Mouse (Mus musculus) heart, postnatal 0 days (tissue): ENCODE data around the gene Gm10203. TPM values are rescaled to one million over a fixed set of nuclear protein-coding genes. Genes with fewer than 3 reads are reported as not detected.

Experiments
- ATAC-seq: fragments of 200-750 bp; cut with Nextera tagmentation; 2 replicates; pipeline ENCODE4 v1.8.0; 2017; ENCODE audit warnings: low read depth, moderate number of reproducible peaks, moderate library complexity; ENCODE audit not compliant: insufficient read depth
- DNase-seq: peaks from one replicate; pipeline ENCODE4 v3.0.0-alpha.2; 2016; ENCODE audit warnings: low spot score
- H3K27ac ChIP-seq: fragments of 300-500 bp; sonication (generic); 2 replicates; pipeline ENCODE4 v1.5.1; 2014; ENCODE audit warnings: low read depth, mild to moderate bottlenecking
- H3K27me3 ChIP-seq: fragments of 300-500 bp; sonication (generic); 2 replicates; pipeline ENCODE4 v1.6.1; 2014; ENCODE audit warnings: low read length, mixed read lengths; ENCODE audit not compliant: control insufficient read depth, insufficient read depth
- H3K36me3 ChIP-seq: fragments of 300-500 bp; sonication (generic); replicated peaks from 2 replicates; pipeline ENCODE4 v1.6.1; 2014; ENCODE audit warnings: low read length, mixed read lengths; ENCODE audit not compliant: control insufficient read depth, insufficient read depth
- H3K4me1 ChIP-seq: fragments of 300-500 bp; sonication (generic); 2 replicates; pipeline ENCODE4 v1.6.1; 2014; ENCODE audit warnings: antibody characterized with exemption; ENCODE audit not compliant: control insufficient read depth, insufficient read depth
- H3K4me2 ChIP-seq: fragments of 300-500 bp; sonication (generic); 2 replicates; pipeline ENCODE4 v1.6.1; 2014; ENCODE audit warnings: low read depth, mild to moderate bottlenecking, low read length, moderate library complexity
- H3K4me3 ChIP-seq: fragments of 300-500 bp; sonication (generic); 2 replicates; pipeline ENCODE4 v1.5.1; 2014; ENCODE audit warnings: low read depth, low read length
- H3K9ac ChIP-seq: fragments of 300-500 bp; sonication (generic); replicated peaks from 2 replicates; pipeline ENCODE4 v1.6.1; 2014; ENCODE audit warnings: low read depth, low read length, mixed read lengths
- H3K9me3 ChIP-seq: fragments of 300-500 bp; sonication (generic); replicated peaks from 2 replicates; pipeline ENCODE4 v1.6.1; 2016; ENCODE audit warnings: low read length; ENCODE audit not compliant: control insufficient read depth
- CTCF ChIP-seq: IDR thresholded peaks from 2 replicates; pipeline ENCODE4 v1.5.1; 2016; ENCODE audit warnings: antibody characterized with exemption, control low read depth, low read depth
- EP300 ChIP-seq: IDR thresholded peaks from 2 replicates; pipeline ENCODE4 v1.6.1; 2016; ENCODE audit warnings: antibody characterized with exemption, low read depth
- WGBS: fragments of 180-500 bp; shearing (Covaris S2); extraction: QIAGEN DNeasy Blood & Tissue Kit; methylation state at CpG from one replicate; pipeline ENCODE4 v1.1.7; 2014; 5-methylcytosine and 5-hydroxymethylcytosine counted together
- polyA plus RNA-seq: library from polyadenylated mRNA; unstranded; fragments of >200 nt; fragmentation: Nextera tagmentation; extraction: Ambion mirVana; gene quantifications from 2 replicates; pipeline ENCODE4 v1.2.1, GENCODE M21; 2015
- total RNA-seq: library from RNA; depleted of rRNA; stranded (reverse); fragments of >200 nt; gene quantifications from 2 replicates; pipeline ENCODE4 v1.2.3, GENCODE M21; 2014; ENCODE audit warnings: low replicate concordance

Gm10203 gene
- total and polyA plus RNA-seq, 2 experiments from 2014 or later, result not detected

DNA sequence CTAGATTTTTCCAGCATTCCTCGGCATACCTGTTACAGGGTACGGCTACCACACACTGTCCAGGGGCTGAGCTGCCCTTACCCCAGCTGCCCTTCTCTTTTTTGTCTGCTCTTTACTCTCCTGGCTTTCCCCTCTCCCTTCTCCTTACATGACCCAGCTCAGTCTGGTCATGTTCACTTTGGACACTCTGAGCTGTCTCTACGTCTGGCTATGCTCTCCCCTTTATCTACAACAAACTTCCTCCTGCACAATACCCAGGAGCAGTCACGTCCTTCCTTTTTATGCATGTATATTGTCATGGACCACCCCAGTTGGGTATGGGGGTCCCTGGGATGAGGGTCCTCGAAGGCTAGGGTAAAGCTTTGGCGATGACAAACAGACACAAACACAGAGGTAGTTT is 5.7 kb downstream of the Gm10203 start:
- no peak for TF ChIP-seq CTCF
- no peak for TF ChIP-seq EP300
- no peak overlapping the region for H3K4me2 ChIP-seq
- DNase-seq (no peak), ATAC-seq (no peak)
- H3K9ac ChIP-seq, result no peak overlapping the region
- 50% methylated on average over 6 of the region's 6 CpGs for WGBS
- no peak overlapping the region for H3K4me3 ChIP-seq
- no peaks in the 10 kb centered on the region for H3K27me3 ChIP-seq
- H3K27ac ChIP-seq, result no peak overlapping the region
- H3K36me3 ChIP-seq, result no peaks in the 10 kb centered on the region
- H3K4me1 ChIP-seq, result peaks cover 4% of the 10 kb centered on the region
- no peaks in the 10 kb centered on the region for H3K9me3 ChIP-seq

DNA sequence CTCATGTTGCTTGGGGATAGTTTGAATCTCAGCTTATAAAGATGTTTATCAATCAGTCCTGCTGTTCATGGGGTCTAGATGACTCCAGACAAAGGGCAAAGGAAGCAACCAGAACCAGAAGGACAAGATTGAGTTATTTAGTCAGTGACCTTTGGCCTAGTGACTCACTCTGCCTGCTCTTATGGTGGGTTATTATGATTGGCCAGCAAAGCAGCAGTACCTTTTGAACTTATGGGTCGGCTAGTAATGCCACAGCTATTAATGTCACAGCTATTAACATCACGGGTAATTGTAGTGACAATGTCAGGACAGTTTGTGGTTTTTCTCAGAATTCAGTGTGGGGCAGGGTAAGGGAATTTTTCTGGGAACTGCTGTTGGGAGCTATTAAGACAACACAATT is 8.0 kb downstream of the Gm10203 start:
- Histone ChIP-seq H3K9ac (no peak overlapping the region), H3K36me3 (no peaks in the 10 kb centered on the region), H3K27ac (no peak overlapping the region), H3K4me1 (peaks cover 4% of the 10 kb centered on the region), H3K4me2 (no peak overlapping the region), H3K27me3 (no peaks in the 10 kb centered on the region), H3K9me3 (no peaks in the 10 kb centered on the region), H3K4me3 (no peak overlapping the region)
- TF ChIP-seq CTCF (no peak), EP300 (no peak)
- DNase-seq (no peak), ATAC-seq (no peak)
- 53% methylated on average over 2 of the region's 2 CpGs for WGBS

DNA sequence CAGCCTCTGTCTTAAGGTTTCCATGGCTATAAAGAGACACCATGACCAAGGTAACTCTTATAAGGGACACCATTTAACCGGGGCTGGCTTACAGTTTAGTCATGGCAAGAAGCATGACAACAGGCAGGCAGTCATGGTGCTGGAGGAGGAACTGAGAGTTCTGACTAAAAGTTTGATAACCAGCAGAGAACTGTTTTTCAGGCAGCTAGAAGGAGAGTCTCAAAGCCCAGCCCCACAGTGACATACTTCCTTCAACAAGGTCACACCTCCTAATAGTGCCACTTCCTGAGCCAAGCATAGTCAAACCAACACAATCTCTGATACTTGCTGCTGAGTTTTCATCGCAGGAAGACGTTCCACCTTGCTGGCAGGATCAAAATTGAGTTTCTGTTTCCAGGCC is 9.0 kb downstream of the Gm10203 start:
- no peaks in the 10 kb centered on the region for H3K9me3 ChIP-seq
- H3K9ac ChIP-seq, result no peak overlapping the region
- 0 out of 2 replicates have a peak, but pooled peaks cover 1% of the 10 kb centered on the region for H3K36me3 ChIP-seq
- DNase-seq (no peak), ATAC-seq (no peak)
- no peak overlapping the region for H3K27ac ChIP-seq
- H3K27me3 ChIP-seq, result no peaks in the 10 kb centered on the region
- TF ChIP-seq EP300 (no peak), CTCF (no peak)
- H3K4me3 ChIP-seq, result no peak overlapping the region
- peaks cover 4% of the 10 kb centered on the region for H3K4me1 ChIP-seq
- H3K4me2 ChIP-seq, result no peak overlapping the region
- WGBS, result 79% methylated on average over 3 of the region's 3 CpGs

DNA sequence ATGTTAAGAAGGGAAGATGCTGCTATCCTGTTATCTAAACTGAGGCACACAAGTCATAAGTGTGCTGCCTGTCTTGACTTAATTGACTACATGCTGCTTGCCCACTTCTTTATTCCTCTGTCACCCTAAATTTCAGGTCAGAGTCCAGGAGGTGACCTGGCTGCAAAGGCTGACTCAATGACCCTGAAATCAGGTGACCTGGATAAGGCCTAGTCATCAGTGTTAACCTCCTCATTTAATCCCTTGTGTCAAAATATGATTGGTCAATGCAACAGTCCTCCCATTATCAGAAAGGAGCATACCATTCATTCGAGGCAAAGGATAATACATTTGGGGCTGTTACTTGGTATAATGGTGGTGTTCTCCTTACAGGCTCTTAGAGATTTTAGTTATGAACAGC is 9.5 kb downstream of the Gm10203 start, which contains the start of gene Etfbkmt:
TSS of gene Etfbkmt (plus strand) at position 379 of the 400 bp plus-strand sequence.
- ATAC-seq (no peak), DNase-seq (no peak)
- Histone ChIP-seq H3K9me3 (no peaks in the 10 kb centered on the region), H3K4me2 (no peak within 1 kb of the TSS), H3K9ac (no peak within 1 kb of the TSS), H3K36me3 (0 out of 2 replicates have a peak, but pooled peaks cover 6% of the 10 kb centered on the region), H3K4me1 (peaks cover under 1% of the 10 kb centered on the region), H3K4me3 (no peak within 1 kb of the TSS), H3K27me3 (no peaks in the 10 kb centered on the region), H3K27ac (no peak within 1 kb of the TSS)
- no peak for TF ChIP-seq CTCF
- TF ChIP-seq EP300, result no peak
- WGBS, result 60% methylated on average over 1 of the region's 1 CpGs

DNA sequence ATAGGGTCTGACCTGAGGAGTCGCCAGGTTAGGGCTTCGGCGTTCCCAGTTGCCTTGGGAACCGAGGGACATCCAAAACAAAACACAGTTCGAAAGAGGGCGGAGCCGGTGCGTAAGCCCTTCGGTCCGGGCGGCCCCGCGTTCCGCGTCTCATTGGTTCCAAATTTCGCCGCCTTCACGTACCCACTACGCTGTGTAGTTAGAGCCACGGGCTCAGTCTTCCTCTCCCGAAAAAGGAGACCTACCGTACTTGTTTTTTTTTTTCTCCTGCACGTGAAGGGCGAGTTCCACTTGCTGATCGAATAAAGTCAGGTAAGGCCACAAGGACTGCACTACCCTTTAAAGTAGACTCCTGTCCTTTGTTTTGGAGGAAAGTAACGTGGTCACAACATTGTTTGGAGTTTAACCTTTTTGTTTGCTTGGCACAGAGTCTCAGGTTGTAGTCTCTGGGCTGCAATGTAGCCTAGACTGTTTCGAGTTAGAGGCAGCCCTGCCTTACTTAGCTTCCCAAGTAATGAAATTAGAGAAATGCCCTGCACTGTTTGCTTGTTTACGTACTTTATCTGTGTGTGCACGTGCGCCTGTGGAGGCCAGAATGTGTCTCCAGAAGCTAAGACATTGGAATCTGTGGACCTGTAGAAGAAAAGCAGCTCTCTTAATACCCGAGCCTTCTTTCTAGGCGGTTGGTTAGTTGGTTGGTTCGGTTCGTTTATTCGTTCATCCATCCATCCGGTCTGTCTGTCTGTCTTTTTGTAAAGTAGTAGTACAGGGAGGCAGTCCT is 11.6 kb downstream of the Gm10203 start:
- H3K4me2 ChIP-seq, result peak overlapping the region; percentile 72
- no peaks in the 10 kb centered on the region for H3K27me3 ChIP-seq
- peak overlapping the region; percentile 62 for H3K9ac ChIP-seq
- DNase-seq (peak; percentile 83), ATAC-seq (peak; percentile 97)
- peak overlapping the region; percentile 55 for H3K4me3 ChIP-seq
- H3K36me3 ChIP-seq, result 0 out of 2 replicates have a peak, but pooled peaks cover 13% of the 10 kb centered on the region
- H3K27ac ChIP-seq, result peak overlapping the region; percentile 69
- TF ChIP-seq EP300 (no peak), CTCF (no peak)
- 4% methylated on average over 36 of the region's 36 CpGs for whole genome bisulfite sequencing
- no peaks in the 10 kb centered on the region for H3K9me3 ChIP-seq
- H3K4me1 ChIP-seq, result no peaks in the 10 kb centered on the region

DNA sequence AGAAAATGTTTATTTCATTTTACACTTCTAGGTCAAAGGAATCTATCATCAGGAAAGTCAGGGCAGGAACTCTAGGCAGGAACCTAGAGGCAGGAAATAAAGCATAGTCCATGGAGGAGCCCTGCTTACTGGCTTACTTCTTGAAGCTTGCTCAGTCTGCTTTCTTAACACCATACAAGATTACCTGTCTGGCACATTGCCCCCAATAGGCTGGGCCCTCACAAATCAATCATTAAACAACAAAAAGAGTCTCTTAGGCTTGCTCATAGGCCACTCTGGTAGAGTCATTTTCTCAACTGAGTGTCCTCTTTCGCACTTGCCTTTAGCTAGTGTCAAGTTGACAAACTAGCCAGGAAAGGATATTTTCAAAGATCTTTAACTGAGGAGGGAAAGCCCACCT is 15.2 kb downstream of the Gm10203 start:
- no peak overlapping the region for H3K4me3 ChIP-seq
- no peaks in the 10 kb centered on the region for H3K9me3 ChIP-seq
- H3K4me1 ChIP-seq, result no peaks in the 10 kb centered on the region
- 0 out of 2 replicates have a peak, but pooled peaks cover 13% of the 10 kb centered on the region for H3K36me3 ChIP-seq
- no peak for ATAC-seq
- H3K4me2 ChIP-seq, result no peak overlapping the region
- no peak overlapping the region for H3K9ac ChIP-seq
- 83% methylated on average over 1 of the region's 1 CpGs for WGBS
- DNase-seq, result no peak
- H3K27ac ChIP-seq, result no peak overlapping the region
- TF ChIP-seq EP300 (no peak), CTCF (no peak)
- no peaks in the 10 kb centered on the region for H3K27me3 ChIP-seq
